Mouse (Mus musculus) lung, postnatal 0 days (tissue): ENCODE data around the gene Frmd6.

ENCODE experiments used
- CTCF ChIP-seq: IDR thresholded peaks from 2 replicates; pipeline ENCODE4 v1.5.1; 2016; ENCODE audit warnings: antibody characterized with exemption, mild to moderate bottlenecking
- EP300 ChIP-seq: IDR thresholded peaks from 2 replicates; pipeline ENCODE4 v1.6.1; 2016; ENCODE audit warnings: antibody characterized with exemption, mild to moderate bottlenecking, control low read depth

DNA sequence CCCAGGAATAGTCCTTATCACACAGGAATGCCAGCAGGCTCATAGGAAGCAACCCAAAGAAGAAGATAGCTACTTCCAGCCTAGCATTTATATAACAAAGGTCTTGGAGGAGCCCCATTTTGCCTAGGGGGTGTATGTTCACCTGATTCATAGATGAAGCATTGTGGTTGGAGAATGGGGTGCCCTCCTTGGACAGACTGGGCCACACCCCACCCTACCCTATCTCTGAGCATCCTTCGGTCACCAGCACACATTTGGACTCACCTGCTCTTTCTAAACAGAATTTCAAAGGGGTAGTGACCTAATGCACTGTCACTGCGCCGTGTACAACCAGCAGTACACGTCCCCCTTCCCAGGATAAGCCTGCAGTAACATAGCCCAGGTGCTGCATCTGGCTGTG, 31.5 kb downstream of the Frmd6 start:
- TF ChIP-seq CTCF (no peak), EP300 (no peak)
